Mouse (Mus musculus) mesoderm, embryonic 11.5 days (tissue): ENCODE results near the gene Stk38l.

Experiments
- DNase-seq: peaks from one replicate; pipeline ENCODE4 v3.0.0-alpha.2; 2012; ENCODE audit warnings: low read depth, low spot score

The Stk38l gene

DNA sequence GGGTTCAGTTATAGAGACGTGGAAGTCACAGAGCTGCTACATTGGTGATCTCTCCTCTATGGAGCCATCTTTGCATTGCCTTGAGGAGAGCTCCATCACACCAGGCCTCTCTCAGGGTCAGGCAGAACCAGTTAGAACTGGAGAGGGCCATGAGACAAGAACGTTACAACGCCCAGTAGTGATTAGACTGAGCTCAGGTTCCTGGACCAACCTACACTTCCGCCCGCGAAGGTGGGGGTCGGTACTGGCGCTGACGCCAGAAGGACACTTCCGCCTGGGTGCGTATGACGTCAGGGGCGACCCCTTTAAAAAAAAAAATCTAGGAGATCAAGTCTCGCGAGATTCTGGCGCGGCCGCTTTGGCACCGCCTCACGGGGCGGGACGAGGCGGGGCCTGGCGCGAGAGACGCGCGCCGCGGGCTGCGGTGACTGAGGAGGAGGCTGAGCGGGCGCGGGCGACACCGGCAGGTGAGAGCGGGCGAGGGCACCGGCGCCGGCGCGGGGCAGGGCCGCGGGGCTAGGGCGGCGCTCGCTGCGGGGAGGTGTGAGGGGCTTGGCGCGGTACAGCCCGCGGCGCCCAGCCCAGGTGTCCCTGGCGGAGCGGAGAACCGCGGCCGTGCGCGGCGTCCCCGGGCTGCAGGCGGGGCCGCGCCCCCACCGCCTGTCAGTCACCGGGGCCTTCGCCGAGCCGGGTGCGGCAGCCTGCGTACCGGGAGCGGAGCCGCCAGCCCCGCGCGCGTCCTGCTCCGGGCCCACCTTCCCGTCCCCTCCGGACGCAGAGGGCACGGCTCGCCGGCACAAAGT, at the start of gene Stk38l:
Gene Stk38l, plus strand, starts transcription at position 415 of the 803 bp plus-strand sequence.
- DNase-seq: peak; percentile 96

GRCm38 (mm10) chr6:146676904-146677303, 47.9 kb upstream of the Stk38l start:
- DNase-seq: no peak

DNA sequence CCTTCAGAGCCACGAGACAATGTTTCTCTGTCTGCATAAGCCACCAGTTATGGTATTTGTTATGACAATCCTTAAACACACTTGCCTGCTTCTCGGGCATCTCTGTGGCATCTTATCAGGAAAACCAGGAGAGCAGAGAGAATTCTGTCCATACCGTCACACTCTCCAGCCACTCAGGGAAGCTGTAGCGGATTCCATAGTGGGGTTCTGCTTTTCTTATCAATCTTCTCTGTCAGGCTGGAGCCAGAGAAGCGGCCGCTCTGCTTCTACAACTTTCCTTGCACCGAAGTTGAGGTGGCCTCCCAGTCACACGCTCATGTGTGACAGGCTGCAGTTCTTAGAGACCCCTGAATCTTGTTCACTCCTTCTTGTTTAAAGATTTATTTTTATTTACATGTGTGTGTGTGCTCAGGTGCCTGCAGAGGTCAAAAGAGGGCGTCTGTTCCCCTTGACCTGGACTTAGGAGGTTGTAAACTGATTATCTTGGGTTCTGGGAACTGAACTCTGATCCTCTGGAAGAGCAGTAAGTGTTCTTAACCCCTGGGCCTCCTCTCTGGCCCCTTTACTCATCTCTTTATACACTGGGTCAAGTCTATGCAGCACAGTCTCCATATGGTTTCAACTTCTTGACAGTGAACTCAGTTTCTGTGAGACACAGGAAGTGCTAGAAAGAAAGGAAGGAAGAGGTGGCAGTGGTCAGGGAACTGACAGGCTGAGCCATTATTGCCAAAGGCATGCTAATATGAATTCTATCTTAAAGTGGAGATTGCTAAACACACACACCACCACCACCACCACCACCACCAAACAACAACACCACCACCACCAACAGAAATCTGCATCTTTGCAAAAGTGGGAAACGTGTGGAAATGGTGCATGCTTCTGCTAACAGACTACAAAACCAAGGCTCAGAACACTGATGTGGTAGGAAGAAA, 46.4 kb upstream of the Stk38l start:
- no peak for DNase-seq

- no peak for DNase-seq
These were observed 40.9 kb upstream of the Stk38l start for GRCm38 (mm10) chr6:146683881-146684280.

DNA sequence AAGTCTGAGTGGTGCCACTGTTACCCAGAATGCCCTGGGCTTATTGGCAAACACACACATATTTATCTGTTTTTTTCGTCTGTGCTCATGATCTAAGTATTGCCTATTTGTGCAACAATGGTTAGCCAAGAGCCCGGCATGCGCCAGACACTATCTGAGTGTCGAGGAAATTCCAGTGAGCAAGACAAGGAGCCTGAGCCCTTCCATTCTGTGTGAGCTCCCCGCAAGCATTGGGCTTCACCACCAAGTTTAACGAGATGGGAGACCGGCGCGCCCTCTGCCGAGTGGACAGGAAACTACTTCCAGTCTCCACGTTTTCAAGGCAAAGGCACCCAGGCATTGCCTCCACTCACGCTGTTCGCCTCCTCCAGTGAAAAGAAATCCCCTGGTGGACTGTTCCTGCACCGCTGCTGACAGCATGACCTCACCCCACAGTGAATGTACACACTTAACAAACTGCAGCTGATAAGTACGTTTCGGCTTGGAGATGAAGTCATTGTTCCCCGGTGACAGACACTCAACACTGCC, 39.0 kb upstream of the Stk38l start:
- peak; percentile 12 for DNase-seq

DNA sequence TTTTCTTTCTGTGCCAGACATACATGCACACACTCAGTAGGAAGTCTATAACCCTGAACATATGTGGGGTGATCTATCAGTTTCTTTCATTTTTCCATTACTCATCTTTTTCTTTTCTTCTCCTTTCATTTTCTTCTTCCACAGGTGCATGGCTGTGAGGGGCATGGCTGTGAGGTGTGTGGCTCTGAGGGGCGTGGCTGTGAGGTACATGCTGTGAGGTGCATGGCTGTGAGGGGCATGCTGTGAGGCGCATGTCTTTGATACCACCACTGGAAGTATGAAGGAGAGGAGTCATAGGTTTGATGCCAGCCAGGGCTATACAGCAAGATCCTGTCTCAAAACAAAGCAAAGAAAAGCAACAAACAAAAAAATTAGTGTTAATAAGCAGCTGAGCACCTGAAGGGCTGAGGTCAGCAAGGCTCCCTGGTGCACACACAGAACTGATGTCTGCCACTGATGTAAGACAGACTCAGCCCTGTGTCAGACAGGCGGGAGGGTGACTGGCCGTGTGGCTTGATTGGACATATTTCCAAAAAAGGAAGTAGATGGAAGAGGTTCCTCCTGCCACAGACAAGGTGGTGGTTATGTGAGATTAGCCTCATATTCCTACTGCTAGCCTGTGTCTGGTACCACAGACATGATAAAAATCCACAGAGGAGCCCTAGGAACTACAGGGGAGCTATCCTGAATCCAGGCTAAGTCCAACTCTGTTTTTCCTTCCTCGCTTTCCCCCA, 38.2 kb upstream of the Stk38l start:
- no peak for DNase-seq

DNA sequence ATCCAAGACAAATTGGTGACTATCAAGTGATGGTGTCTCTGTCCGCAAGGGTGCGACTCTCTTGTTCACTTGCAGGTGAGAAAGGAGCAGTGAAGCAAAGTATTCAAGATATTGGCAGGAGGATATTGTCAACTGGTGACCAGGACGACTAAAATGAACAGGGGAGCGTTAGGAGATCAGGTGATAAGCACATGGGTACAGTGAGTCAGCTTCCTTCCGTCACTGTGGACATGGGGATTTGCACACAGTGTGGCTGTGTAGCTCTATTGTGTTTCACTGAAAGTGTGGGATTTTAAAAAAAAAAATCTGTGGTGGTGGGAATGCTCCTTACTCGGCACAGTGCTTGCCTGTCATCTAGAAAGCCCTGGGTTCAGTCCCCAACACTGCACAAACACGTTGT, 36.8 kb upstream of the Stk38l start:
- DNase-seq: no peak

GRCm38 (mm10) chr6:146688861-146689260, 35.9 kb upstream of the Stk38l start:
- no peak for DNase-seq

DNA sequence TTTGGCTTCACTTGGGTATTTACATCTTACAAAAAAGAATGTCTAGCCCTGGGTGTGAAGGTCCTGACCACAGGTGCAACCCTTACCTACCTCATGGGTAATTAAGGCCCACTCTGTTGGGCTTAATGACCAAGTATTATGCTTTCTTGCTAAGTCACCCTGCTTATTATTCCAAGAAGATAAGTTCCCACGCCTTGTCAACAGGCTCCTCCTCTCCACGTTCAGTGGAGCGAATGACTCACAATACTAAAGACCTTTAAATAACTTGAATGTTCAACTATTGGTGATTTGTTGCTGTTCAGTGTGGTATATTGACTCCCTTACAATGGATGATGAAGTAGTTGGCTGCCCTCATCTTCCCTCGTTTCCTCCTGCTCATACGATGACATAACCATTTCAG, 27.0 kb upstream of the Stk38l start:
- DNase-seq: no peak

GRCm38 (mm10) chr6:146698376-146698775, 26.4 kb upstream of the Stk38l start:
- no peak for DNase-seq

DNA sequence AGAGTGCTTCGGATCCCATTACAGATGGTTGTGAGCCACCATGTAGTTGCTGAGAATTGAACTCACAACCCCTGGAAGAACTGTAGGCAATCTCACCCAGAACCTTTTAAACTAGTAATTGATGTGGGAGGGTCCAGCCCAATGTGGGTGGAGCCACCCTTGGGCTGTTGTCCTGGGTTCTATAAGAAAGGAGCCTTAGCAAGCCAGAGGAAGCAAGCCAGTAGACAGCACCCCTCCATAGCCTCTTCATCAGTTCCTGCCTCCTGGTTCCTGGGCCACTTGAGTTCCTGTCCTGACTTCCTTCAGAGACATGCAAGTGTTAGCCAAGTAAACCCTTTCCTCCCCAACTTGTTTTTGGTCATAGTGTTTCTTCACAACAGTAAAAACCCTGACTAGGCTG, 24.3 kb upstream of the Stk38l start:
- DNase-seq: no peak

DNA sequence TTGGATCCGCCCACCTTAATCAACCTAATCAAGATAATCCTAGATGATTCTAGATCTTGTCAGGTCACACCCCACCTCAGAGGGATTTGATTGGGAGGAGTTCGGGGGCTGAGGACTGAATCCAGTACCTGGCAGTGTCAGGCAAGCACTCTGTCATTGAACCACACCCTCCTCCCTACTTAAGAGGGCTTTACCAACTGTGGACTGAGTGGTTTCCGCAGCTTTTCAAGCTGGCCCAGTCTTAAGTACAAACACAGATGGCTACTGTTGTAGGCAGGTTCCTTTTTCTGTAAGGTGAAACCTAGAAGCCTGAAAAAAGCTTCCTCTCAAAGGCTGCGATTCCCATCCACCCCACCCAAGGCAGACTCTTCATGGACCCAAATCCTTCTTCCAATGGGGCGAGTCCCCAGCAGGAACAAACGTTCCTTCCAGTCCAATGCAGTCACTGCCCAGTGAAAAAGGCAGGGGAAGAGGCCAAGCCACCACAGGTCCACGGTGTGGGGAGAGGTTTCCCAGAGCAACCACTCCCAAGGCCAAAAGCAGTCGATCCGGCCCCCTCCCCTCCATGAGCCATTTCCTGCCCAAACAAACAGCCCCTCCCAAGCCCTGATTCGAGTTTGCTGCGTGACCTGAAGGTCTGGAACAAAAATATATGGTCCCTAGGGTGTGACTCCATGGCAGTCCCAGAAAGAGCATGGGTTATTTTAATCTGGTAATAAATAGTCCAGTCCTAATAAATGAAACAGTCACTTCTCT, 22.5 kb upstream of the Stk38l start:
- no peak for DNase-seq

DNA sequence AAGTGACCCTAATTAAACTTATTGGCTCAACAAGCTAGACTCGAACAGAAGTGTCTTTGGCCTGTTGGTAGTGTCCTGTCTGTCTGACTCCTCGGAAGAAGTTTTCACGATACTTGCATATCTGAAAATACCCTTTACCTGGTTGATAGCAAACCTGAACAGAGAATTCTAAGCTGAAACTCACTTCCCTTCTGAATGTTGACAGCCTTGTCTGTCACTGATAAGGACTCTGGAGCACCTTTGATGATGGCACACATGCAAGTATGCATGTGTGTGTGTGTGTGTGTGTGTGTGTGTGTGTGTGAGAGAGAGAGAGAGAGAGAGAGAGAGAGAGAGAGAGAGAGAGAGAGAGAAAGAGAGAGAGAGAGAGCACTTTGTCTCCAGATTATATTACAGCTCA, 21.4 kb upstream of the Stk38l start:
- no peak for DNase-seq

DNA sequence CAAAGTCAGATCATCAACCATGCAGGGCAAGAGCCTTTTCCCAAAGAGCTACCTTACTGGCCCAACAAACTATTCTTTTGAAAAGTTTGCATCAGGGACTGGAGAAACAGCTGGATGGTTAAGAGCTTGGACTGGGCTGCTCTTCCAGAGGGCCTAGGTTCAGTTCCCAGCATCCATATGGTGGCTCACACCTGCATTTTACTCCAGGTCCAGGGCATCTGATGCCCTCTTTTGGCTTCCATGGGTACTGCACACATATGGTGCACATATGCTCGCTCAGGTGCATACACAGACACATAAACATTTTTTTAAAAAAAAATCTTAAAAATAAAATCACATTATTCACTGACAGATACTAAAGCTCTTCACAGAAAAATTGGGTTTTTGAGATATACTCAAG, 19.2 kb upstream of the Stk38l start:
- no peak for DNase-seq

DNA sequence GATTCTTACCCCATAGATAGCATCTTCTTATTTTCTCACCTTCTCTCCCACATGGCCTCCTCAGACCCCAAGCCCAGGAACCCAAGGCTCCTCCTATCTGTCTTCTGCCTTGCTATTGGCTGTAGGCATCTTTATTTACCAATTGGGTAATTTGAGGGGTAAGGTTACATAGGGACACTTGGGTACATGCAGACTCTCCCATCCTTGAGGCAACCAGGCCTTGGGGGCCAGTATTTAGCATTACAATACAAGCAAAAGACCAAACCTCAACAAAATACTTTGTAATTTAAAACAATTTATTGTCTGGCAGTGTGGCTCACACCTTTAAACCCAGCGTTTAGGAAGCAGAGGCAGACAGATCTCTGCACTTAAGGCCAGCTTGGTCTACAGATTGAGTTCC, 5.2 kb upstream of the Stk38l start:
- DNase-seq: no peak

DNA sequence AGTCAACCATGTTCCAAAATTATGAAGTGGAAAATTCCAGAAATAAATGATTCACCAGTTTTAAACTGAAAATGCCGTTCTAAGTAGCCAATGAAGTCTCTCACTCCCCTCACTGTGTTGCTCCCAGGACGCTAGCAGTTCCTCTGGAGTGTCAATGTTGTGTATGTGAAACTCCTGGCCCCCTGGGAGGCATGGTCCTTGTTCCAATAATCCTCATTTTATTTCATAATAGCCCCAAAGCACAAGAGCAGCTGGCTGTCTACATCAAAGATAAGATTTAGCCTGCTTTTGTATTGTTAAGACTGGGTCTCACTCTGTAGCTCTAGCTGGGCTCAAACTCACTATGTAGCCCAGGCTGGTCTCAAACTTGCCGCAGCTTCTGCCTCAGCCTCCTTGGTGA, 990 bp upstream of the Stk38l start:
- no peak for DNase-seq

DNA sequence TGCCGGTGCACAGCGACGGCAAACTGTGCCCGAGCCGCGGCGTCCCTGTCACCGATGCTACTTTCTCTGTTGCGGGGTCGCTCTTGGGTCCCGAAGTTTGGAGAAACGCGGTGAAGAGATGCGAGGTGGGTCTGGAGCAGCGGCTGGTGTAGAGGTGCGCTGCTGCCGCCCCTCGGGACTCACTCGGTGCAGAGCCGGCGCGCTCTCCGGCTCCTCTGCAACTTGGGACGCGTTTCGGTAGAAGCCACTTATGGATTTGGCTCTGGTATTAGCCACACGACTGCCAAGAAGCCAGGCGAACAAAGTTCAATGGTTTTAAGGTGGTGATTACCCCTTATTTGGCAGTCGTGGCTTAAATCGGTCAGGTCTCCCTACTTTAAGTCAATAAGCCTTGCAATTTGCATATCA, 593 bp downstream of the Stk38l start:
- DNase-seq: peak; percentile 33

- DNase-seq: no peak
These were observed 6.2 kb downstream of the Stk38l start for GRCm38 (mm10) chr6:146731031-146731430.

DNA sequence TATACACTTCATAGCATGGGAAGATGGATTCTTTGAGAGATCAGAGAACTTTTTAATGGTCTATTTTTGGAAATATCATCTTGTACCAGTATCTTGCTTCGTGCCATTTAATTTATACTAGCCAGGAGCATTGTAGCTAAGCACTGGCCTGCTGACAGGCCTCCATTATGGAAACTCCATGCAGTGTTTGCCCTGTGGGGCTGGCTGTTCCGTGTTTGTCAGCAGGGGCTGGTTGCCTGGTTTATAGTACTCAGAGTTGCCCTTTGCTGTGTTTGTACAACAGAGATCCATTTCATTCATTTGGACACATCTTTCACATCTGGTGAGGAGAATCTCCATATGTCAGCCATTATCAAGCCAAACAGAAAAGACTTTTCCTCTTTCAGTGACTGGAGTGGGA, 6.9 kb downstream of the Stk38l start:
- no peak for DNase-seq

DNA sequence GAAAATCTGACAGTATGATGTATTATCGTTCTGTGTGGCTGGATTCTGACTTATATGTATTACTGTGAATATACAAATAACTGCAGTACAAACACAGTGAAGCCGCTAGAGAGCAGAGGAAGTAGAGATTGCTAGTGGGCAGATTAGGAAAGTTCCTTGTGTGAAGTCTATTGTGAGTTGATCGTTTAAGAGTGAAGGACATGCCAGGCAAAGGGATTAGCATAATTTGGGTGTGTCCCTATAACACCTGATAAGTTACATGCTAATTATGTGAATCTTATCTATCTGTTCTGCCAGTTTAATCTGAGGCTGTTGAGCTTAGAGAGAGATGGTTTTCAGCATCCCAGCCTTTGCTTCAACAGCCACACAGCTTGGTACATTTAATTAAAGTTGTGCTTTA, 7.4 kb downstream of the Stk38l start:
- DNase-seq: no peak

DNA sequence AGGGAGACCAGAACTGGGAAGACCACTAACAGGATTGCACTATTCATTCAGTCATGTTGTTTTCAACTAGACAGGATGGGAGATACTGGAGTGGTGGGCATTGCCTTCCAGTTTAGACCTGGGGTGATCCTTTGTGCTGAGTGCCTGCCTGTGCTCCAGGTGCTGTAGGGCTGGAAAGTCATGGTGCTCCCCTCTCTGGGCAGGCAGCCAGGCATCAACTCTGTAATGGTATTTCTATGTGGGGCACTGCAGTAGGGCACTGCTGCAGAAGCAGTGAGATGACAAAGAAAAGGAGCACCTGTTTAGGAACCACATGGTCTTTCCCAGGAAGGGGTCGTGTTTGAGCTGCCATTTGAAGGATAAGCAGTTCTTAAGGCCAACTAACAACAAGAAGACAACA, 7.9 kb downstream of the Stk38l start:
- DNase-seq: no peak
